Mouse (Mus musculus) megakaryocyte, adult 5-6 weeks (primary cell): ENCODE data around the gene Ints11. TPM values are rescaled to one million over a fixed set of nuclear protein-coding genes. Genes with fewer than 3 reads are reported as not detected.

Source experiments
- ATAC-seq: 2 replicates; pipeline ENCODE4 v1.8.0; 2016; ENCODE audit warnings: mild to moderate bottlenecking, inconsistent platforms; ENCODE audit not compliant: poor library complexity, severe bottlenecking
- total RNA-seq, 2 experiments: library from RNA; stranded (forward) in 1 of 2; stranded (reverse) in 1 of 2; fragments of 153-499, 151-499 nt in 1 of 2; fragments of 221-1000, 200-1000 nt in 1 of 2; gene quantifications; 2 replicates each; pipeline versions ENCODE4 v1.2.3 to v1.2.4; 2015 to 2017

Ints11 gene
- total RNA-seq, 2 experiments from 2014 or later, result 23.0 to 35.0 TPM

- peak; percentile 25 for ATAC-seq
Measured at GRCm38 (mm10) chr4:155847591-155848352, 21.6 kb upstream of the Ints11 start.

GRCm38 (mm10) chr4:155848434-155849095 lies 20.8 kb upstream of the Ints11 start:
- no peak for ATAC-seq

- ATAC-seq, result no peak
Measured at GRCm38 (mm10) chr4:155849391-155849790, 20.0 kb upstream of the Ints11 start.

- ATAC-seq, result no peak
Measured at GRCm38 (mm10) chr4:155849792-155850451, 19.4 kb upstream of the Ints11 start.

GRCm38 (mm10) chr4:155851368-155851767 lies 18.0 kb upstream of the Ints11 start:
- no peak for ATAC-seq

- ATAC-seq, result no peak
Measured at GRCm38 (mm10) chr4:155851951-155852411, 17.4 kb upstream of the Ints11 start.

GRCm38 (mm10) chr4:155853421-155853820 lies 15.9 kb upstream of the Ints11 start:
- ATAC-seq, result no peak

GRCm38 (mm10) chr4:155854991-155855390 lies 14.4 kb upstream of the Ints11 start:
- ATAC-seq, result no peak

GRCm38 (mm10) chr4:155856071-155856470 lies 13.3 kb upstream of the Ints11 start:
- no peak for ATAC-seq

- no peak for ATAC-seq
Measured at GRCm38 (mm10) chr4:155856881-155857280, 12.5 kb upstream of the Ints11 start.

- no peak for ATAC-seq
Measured at GRCm38 (mm10) chr4:155859318-155859717, 10.0 kb upstream of the Ints11 start.

- ATAC-seq, result peak; percentile 92
Measured at GRCm38 (mm10) chr4:155861787-155862186, 7.6 kb upstream of the Ints11 start.

GRCm38 (mm10) chr4:155863001-155863400 lies 6.3 kb upstream of the Ints11 start, which contains the start of gene Tas1r3:
Gene Tas1r3 (minus strand): TSS chr4:155863362.
- ATAC-seq, result no peak

GRCm38 (mm10) chr4:155868614-155869298 lies 590 bp upstream of the Ints11 start:
- peak; percentile 30 for ATAC-seq

- no peak for ATAC-seq
Measured at GRCm38 (mm10) chr4:155871404-155871803, 2.1 kb downstream of the Ints11 start.

- ATAC-seq, result no peak
Measured at GRCm38 (mm10) chr4:155883587-155883986, 14.2 kb downstream of the Ints11 start.

- peak; percentile 93 for ATAC-seq
Measured at GRCm38 (mm10) chr4:155886330-155886729, 17.0 kb downstream of the Ints11 start.

GRCm38 (mm10) chr4:155887674-155888073 lies 18.3 kb downstream of the Ints11 start:
- ATAC-seq, result no peak

GRCm38 (mm10) chr4:155888181-155888580 lies 18.8 kb downstream of the Ints11 start:
- ATAC-seq, result no peak

- ATAC-seq, result no peak
Measured at GRCm38 (mm10) chr4:155889316-155889715, 20.0 kb downstream of the Ints11 start.

GRCm38 (mm10) chr4:155891011-155891471 lies 21.7 kb downstream of the Ints11 start:
- 0 out of 2 replicates have a peak, but pooled peaks have one; percentile 6 for ATAC-seq
